Mouse (Mus musculus): ENCODE measurements around the gene Prmt3.

Gene Prmt3

DNA sequence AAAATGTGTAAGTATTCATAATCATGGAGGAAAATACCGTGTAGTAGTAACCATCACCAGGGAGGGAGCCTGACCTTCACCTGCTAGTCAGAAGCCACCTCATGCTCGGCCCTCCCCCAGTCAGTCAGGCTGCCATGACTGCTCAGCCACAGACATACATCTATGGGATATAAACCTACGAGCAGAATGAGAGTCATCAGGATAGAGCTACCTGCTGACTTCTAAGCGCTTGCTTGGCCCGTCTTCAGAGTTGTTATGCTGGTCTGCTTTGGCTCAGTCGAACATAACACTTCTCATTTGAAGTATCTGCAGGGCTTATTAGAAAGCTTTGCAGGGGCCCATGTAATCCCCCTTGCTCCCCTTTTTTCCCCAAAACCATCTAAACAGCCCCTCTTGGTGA lies 25.4 kb downstream of the Prmt3 start:
- no peak for DNase-seq

GRCm38 (mm10) chr7:49804638-49805165 lies 26.6 kb downstream of the Prmt3 start:
- no peak for DNase-seq

DNA sequence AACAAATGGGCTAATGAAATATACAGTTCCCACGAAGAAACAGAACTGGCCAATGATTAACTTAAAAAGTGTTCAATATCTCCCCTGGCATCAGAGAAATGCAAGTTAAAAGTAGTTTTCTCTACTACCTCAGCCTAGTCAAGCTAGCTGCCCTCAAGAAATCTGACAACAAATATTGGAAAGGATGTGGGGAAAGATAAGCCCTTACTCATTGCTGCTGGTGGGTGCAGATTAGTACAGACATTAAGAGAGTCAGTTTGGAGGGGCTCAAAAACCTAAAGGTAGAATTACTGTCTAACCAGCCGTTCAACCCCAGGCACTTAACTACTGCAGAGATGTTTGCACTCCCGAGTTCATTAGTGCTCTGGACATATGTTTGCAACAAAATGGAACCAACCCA lies 27.5 kb downstream of the Prmt3 start:
- no peak for DNase-seq

GRCm38 (mm10) chr7:49807093-49807682 lies 29.0 kb downstream of the Prmt3 start:
- no peak for DNase-seq

GRCm38 (mm10) chr7:49807846-49808622 lies 29.9 kb downstream of the Prmt3 start:
- DNase-seq, result no peak

DNA sequence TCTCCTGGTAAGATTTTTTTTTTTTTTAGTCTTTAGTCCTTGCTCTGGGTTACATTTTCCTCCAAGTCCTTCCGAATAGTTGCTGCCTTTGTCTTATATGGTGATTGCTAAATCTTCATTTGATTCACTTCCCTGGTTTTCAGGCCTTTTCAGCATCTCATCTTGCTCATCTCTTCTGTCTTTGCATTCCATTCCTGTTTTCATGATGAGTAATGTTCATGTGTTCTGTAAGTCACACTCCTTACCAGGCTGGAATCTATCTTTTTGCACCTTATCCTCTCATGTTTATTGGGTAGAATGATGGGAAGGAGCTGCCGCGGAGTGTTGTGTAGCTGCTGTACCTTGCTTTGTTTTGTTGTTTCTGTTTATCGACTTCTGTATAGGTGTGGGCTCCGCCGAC lies 31.0 kb downstream of the Prmt3 start:
- no peak for DNase-seq

DNA sequence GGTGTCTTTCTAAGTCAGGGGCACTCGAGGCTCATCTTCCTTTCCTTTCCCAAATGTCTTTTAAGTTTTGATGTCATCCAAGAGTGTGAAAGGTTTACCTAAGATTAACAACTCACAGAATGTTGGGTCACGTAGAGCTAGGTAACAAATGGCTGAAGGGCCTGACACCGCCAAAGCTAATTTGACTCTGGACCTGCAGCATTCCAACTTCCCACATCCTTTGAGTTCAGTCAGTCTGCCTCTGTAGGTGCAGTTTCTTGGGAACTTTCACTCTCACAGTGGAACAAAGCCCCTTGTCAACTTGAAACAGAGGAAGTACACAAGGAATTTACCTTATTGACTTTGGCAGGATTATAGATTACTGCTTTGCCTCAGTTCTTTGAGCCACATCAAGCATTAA lies 31.4 kb downstream of the Prmt3 start:
- DNase-seq, result no peak

GRCm38 (mm10) chr7:49811346-49811745 lies 33.2 kb downstream of the Prmt3 start:
- peak; percentile 8 for DNase-seq

GRCm38 (mm10) chr7:49819393-49819792 lies 41.2 kb downstream of the Prmt3 start:
- no peak for DNase-seq

DNA sequence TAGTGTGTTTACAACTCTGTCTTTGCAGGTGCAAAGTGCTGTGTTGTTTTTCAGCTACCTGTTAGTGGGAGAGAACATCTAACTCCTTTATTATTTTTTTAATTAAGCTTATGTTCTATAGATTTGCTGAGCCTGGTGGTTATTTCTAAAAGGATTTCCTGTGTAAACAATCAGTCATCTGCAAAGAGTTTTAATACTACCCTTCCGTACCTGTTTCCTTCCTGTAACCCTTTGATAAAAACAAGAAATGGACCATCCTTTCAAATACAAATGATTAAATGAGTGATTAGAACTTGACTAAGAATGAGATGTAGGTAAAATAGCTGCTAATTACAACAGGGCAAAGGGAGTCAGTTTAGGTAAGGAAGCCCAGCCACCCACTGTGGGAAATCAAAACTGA lies 43.2 kb downstream of the Prmt3 start:
- DNase-seq, result no peak

- no peak for DNase-seq
Measured at GRCm38 (mm10) chr7:49822028-49822427, 43.9 kb downstream of the Prmt3 start.

DNA sequence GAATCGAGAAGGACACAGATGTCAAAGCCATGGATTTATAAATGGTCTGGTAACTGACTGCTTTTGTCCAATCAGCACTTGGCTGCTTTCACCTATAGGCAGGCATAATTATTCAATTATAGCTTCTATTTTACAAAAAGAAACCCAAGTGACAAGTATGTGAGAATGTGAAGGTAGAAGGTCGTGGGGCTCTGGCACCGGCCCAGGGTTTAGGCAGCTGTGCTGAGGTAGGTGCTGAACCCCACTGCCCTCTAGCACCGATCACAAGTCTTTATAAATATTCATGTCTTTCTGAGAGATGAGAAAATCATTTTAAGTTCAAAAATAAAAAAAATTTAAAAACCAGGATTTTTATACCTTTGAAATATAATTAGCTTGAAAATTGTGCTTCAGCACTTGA lies 45.4 kb downstream of the Prmt3 start:
- DNase-seq, result no peak

- no peak for DNase-seq
Measured at GRCm38 (mm10) chr7:49824043-49824442, 45.9 kb downstream of the Prmt3 start.

DNA sequence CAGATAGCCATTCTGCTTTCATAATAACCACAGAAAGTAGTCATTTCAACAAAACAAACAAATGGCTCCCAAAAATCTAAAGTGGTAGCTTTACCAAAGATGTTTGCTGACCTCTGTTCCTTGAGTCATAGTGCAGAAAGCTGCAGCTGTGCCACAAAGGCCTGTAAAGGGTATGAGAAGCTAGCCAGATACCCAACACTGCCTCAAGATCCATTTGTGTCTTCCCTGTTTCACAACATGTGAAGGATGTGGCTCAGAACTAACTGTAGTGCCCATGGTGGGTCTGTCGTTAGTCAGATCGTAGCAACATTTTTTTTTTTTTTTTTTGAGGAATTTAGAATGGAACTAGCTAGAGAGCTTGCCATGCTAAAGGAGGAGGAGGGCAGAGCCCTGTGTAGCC lies 46.4 kb downstream of the Prmt3 start:
- no peak for DNase-seq

DNA sequence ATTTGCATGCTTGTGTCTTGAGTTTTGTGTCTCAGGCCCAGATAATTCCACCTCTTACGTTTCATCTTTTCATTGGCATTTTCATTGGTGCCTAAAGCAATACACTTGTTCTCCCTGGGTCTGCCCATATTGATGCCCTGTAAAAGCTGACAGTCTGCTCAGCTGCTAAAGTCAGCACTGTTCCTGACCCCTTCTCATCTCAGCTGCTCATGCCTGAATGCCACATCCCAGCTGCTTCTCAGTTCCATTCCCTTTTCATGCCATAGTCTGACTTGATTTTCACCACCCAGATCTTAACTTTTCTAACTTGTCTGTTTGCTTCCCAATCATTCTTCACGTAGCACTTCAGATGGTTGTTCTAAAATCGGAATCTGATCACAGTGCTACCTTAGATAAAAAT lies 47.3 kb downstream of the Prmt3 start:
- no peak for DNase-seq

DNA sequence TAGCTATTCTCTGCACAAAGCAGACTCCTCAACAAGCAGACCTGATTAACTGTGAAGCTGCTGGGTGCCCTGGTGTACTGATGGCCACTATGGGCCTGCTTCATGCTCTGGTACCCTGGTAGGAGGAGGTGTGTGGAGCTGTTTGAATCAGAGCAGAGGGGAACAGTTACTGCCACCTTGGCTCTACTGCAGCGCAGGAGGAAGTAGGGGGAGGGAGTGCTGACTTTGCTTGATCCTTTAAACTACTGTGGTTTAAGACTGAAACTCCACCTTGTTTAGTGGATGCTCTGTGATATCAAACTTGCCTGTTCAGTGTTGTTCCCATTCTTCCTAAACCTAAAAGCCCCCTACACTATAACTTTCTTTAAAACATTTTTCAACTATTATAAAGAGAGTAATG lies 49.8 kb downstream of the Prmt3 start:
- DNase-seq, result no peak

- no peak for DNase-seq
Measured at GRCm38 (mm10) chr7:49842366-49843282, 64.5 kb downstream of the Prmt3 start.

DNA sequence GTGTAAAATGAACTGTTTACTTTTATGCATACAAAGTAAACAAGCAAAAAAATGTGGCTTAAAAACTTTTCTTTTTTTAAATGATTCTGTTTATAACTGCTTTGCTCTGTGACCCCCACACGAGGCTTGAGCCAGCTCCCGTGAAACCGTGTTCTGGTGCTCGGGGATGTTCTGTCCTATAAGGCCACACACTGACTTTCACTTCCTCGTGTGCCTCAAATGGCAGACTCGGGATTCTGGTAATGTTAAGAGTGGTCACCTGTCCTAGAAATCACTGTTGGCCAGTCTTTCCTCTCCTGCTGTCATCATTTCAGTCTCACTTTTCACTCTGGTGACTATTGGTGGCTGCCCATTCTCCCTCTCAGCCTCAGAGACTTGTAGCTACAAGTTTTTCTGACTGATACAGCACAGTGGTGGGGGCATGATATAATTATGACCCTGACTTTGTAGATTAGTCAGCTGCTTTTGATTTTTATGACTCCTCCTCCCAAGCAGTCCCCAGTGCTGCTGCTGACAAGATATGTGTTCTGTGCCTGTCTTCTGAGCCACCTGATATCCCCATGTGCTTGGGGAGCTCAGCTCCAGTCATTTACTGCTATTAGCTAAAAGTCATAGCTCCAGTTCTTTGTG lies 65.3 kb downstream of the Prmt3 start:
- DNase-seq, result no peak

- DNase-seq, result no peak
Measured at GRCm38 (mm10) chr7:49847939-49848338, 69.8 kb downstream of the Prmt3 start.

DNA sequence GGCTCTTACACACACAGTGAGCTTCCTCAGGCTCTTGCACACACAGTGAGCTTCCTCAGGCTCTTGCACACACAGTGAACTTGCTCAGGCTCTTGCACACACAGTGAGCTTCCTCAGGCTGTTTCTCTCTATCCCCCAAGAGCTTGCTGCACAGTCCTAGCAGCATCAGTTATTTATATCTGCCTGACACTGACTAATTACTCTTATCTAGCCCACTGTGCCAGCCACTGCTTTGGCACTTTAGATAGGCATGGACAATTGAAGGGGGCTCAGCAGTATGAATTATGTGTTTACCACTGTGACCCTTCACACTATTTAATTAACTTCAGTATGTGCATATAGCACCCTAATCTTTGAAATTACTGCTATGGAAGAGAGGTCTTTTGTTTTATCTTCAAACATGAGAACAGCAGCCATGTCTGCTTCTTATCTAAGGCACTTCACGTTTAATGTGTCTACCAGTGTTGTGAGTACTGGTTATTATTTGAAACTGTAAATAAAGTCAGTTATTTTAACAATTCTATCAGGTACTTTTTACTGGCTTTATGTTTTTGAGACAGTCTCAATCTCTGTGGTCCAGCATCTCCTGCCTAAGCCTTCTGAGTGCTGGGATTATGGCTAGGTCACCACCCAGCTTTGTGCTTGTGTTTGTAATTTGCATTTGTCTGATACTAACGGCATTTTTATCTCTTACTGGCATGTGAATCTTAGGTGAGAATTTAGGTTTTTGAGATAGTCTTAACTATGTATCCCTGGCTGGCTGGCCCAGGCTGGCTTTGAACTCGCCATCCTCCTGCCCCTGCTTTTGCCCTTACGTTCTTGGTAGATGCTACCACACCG lies 75.4 kb downstream of the Prmt3 start:
- DNase-seq, result no peak

DNA sequence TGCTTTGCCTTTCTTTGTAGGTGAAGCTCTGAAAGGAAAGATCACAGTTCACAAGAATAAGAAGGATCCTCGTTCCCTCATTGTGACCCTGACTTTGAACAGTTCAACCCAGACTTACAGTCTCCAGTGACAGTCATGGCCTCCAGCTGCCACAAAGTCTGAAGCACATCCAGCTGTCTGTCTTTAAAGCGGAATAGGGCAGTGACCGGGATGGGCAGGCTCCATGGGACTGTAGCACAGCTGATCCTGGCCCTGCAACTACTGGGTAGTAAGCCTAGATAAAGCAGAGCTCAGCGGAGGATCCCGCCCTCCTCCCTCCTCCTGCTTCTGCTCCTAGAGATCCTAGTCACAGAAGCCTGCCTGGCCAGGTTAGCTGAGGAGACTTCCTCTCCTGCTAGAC lies 79.2 kb downstream of the Prmt3 start:
- DNase-seq, result no peak

- DNase-seq, result no peak
Measured at GRCm38 (mm10) chr7:49858257-49858656, 80.1 kb downstream of the Prmt3 start.

All from lung, postnatal 14 days (tissue).